Mouse (Mus musculus) spleen, postnatal 10 days (tissue): ENCODE data around the gene Tmem50b.
"Not testable (repeated sequence)": the region's sequence is repeated elsewhere in the genome, so short reads cannot be mapped to it uniquely, and the experiment has no call there.

ENCODE experiments used
- DNase-seq, 2 experiments: peaks; one replicate each; pipeline ENCODE4 v3.0.0; 2021 to 2022; ENCODE audit warnings: low spot score in 2 of 2

The Tmem50b gene

DNA sequence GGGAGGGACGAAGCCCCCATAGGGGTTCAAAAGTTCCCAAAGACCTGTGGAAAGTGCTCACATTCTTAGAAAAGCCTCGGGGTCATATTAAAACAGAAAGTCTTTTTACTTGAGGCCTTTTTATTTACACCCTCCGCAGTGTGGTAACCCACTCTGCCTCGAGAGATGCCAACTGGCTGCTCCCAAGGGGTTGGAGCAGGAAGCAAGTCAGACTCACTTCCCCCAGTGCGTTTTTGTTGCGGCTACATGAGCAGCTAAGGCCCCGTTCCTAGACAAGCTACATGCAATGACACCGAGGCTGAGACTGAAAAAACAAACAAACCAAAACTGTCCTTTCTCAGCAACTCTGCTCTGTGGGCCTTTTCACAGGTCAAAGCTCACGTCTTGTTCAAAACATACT lies 59.1 kb downstream of the Tmem50b start:
- DNase-seq, result peak in 1 of 2 experiments; percentile 48

DNA sequence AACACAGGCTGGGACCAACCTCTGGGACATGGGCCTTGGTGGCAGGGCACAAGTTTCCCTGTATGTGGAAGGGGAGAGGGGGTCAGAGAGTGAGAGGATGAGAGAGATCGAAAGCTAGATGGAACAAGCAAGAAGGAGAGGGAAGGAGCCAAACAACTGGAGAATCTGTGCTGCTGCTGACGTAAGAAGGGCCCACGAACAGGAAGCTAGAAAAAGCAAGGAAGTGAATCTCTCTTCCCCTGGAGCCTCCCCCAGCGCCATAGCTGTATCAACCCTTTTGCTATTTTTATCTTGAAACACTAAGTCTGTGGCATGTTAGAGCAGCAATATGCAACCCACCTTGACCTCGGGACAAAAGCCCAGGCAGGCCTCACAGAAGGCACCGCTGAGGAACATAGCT lies 59.5 kb downstream of the Tmem50b start:
- no peak for DNase-seq

DNA sequence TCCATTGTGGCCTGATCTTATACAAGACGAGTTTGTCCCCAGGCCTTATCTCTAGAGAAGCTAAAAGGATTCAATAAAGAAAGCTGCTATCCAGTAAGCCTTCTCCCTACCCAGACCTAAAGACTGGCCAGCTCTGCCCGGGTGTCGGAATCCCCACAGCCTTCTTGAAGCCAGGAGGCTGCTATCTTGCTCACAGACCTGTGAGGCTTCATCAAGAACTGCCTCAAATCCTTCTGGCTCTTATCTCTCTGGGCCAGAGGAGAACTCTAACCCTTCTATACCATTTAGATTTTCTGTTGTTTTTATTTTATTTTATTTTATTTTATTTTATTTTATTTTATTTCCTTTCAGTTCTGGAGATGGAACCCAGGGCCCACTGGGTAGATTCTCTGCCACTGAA lies 60.5 kb downstream of the Tmem50b start:
- DNase-seq, result no peak

DNA sequence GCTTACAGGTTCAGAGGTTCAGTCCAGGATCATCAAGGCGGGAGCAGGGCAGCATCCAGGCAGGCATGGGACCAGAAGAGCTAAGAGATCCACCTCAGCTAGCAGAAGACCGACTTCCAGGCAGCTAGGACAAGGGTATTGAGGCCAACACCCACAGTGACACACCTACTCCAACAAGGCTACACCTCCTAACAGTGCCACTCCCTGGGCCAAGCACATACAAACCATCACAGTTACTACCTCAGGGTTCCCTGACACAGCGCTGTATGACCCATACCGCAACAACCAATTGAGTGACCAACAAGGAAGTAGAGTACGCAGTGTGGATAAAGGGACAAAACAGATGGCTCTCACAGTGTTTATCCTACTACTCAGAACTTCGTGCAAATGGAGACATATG lies 61.2 kb downstream of the Tmem50b start:
- DNase-seq, result no peak

DNA sequence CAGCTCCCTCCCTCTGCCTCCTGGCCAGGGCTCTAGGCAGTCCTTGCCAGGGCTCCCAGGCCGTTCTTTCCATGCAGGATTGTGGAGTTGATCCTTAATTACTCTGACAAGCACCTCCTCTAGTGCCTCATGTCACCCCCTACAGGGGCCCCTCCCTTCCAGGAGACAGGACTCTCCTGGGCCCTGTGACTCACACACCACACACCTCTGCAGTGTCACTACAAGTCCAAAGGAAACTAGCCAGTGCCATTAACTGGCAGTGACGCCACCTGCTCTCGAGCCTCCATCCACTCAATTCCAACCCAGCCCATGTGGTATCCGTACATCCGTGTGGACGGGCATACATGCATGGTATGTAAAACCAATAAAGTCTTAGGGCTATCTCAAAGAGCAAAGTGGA lies 62.7 kb downstream of the Tmem50b start:
- DNase-seq, result no peak

DNA sequence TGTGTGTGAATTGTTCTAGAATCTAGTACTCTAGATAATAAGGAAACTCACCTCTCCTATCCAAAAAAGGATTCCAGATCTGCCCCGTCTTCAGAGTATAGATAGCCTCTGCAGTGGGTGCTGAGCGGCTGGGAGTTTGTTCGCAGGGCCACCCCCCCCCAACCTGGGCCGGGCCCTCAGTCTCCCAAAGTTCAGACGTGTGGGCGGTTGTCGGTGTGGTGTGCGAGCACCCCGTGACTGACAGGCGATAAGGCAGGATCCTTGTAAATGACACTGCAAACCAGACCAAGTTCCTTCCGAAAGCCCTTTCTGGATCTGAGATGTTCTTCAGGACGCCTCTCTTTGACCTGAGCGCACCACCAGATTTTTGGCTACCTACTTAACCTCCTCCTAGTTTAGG lies 63.1 kb downstream of the Tmem50b start:
- DNase-seq, result peak in 1 of 2 experiments; percentile 79

DNA sequence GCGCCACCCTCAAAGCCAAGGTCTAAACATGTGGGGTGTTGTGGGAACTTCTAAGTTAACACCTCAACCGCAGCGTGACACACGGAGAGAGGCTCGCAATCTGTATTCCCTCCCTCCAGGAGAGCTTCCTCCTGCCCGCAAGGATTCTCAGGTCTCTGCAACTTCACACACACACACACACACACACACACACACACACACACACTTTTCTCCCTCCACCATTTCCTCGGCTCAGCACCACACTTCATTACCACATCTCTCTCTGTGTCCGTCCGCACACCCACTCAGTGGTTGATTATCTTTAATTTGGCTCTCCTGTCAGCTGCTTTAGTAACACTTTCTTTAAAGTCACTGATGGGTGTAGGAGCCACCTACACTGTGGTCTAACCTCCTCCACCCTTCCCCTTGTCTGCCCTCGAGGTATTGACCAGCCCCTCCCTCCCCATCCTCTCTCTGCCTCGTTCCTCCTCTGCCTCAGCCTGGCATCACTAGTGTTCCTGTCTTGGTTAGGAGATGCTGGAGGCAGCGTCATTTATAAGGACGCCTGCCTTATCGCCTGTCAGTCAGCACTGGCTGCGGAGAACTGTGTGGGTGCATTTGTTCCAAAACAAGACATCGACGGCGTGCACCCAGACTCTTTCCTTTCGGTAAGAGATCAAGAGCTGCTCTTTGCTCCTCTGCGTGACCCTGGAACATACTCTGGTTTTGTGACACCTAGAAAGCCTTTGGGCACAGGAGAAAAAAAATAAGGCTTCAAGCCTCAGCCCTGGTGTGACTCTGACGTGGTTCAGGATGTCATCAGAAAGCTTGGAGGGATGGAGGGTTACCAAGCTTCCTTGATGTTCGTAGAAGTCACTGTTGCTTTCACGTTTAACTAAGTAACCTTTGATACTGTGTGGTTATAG lies 64.3 kb downstream of the Tmem50b start:
- no peak for DNase-seq

DNA sequence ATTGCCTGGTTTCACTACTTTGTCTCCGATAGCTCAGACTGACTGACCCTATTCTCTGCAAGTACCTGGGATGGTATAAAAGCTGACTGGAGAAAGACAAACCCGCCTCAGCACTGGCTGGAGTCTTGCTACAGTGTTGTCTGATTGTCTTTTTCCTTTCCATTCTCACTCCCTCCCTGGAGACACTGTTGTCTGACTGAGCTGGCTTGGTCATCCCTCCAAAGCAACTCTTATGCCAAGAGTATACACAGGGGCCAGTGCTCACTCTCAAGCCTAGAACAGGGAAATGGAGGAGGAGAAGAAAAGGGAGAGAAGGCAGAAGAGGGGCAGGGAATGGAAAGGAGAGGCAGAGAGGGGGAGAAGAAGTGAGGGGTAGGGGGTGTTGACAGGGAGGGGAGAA lies 65.2 kb downstream of the Tmem50b start:
- no peak for DNase-seq

DNA sequence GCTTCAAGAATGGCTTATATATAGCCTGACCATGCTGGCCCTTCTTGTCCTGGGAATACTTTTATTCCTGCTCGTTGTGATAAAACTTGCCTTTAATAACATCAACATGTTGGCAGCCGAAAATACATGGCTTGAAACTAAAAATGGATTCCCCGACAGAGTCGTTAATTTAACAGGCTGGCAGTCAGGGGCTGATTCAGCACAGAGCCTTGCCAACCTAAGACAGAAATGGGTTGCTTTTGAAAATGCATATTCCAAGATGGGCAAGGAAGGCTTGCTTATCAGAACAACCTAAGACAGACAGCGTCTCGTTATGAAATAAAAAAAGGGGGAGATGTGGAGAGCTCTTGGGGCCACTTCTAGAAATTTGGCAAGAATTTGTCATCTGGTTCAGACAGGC lies 65.7 kb downstream of the Tmem50b start:
- no peak for DNase-seq

DNA sequence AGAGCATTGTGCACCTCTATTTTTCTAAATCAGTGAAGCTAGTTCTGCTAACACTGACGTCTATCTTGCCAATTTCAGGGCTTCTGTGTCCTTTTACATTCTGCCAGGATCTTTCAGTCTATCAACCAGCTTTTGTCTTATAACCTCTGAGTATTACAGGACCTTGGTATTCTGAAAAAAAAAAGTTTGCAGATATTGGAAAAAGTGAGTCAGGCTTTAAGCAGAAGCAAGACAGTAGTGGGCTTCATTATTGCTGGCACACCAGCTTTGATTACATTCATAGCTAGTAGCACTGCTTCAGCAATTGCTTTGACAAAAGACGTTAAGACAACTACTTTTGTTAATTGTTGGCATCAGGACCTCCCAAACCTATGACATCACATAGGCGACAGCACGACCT lies 66.8 kb downstream of the Tmem50b start:
- not testable (repeated sequence) for DNase-seq

DNA sequence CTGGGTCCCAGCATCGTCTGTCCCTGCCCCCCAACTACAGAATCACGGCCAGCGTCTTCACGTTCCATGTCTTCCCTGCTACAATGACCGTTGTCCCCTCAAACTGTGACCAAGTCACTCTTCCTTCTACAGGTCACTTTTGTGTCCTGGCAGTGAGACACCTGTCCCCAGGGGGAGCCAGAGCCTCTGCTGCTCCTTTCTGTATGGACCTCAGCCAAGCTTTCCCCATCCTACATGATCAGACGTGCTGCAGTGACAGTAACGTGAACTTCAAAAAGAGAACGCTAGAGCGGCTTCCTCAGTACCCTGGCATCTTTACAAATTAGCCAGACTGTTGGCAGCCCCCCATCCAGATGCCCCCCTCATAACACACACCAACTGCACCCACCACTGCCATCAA lies 69.0 kb downstream of the Tmem50b start:
- no peak for DNase-seq

DNA sequence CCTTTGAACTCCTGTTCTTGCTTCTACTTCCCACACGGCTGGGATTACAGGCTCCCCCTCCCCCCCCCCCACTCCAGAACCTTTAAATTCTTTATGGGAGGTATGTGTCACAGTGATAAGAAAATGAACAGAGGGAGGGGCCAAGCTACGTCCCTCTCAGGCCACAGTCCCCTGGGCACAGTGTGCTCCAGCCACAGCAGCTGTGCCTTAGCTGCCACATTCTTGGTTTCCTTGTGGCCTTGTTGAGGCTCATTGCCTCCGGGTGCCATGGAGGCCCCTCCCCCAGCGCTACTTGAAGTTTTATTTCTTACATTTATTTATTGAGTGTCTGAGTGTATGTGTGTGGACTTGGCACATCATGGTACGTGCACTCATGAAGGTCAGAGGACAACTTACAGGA lies 70.1 kb downstream of the Tmem50b start:
- no peak for DNase-seq

DNA sequence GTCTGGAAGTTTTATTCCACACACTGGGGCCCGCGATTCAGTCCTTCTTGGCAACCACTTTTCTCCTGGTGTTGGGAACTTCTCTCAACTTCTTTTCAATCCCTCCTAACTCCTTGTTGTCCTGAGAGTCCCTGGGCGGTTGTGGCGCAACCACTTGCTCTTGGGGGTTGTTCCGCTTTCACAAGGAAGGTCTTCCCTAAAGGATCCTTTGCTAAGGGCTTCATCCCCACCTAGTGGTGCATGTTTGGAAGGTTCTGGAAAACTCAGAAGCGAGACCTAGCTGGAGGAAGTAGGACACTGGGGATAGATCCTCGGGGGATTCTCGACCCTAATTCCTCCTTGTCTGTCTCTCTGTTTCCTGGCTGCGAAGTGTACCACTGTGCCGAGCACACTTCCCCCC lies 70.5 kb downstream of the Tmem50b start:
- no peak for DNase-seq

DNA sequence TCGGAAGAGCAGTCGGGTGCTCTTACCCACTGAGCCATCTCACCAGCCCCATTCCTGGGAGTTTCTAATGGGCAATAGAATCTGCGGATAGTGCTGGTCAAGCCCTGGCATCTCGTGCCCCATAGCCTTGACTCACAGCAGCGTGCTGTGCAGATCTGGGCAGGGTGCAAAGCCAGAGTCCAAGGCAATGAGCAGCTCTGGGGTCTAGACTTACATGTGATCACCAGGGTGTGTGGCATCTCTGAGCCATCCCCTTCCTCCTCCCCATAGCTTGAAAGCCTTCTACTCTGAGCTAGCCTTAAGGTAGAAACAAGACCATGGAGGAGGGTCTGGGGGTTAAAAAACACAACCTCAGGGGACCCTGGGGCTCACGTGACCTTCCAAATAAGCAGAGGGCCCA lies 71.3 kb downstream of the Tmem50b start:
- DNase-seq, result no peak
